Mouse (Mus musculus): ENCODE results near the gene Rbfox2. TPM values are rescaled to one million over a fixed set of nuclear protein-coding genes. Genes with fewer than 3 reads are reported as not detected.

Rbfox2 gene
- polyA plus RNA-seq, 1 experiment = 6.1 TPM

DNA sequence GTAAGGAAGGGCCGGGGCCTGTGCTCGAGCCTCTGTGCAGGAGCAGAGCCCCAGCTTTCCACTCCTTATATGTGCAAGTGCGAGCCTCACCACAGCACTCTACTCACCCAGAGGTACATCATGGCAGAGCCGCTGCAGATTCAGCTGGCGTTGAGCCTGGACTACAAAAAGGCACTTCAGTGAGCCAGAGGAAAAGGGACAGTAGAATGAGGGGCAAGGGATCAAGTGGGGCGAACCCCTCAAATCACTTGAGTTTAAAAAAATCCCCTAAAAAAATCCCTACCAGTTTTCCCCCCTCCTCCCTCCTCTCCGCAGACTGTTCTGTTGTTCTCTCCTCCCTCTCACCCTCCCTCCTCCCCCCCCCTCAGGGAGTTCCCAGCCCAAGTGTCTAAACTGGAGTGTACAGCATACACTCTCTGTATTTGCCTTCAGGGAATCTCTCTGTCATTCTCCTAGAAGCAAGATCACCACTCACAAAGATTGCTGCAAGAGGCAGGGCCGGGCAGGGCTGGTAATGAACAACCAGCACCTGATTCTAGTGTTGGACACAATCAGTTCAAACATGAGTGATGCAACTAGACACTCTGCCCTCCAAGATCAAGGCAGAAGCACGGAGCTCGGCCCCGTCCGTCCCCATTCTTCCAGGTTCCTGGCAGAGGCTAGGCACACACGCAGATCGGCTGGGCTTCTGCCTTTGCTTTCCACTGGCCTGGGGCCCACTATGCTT is 103.4 kb downstream of the Rbfox2 start:
- 82% methylated on average over 14 of the region's 14 CpGs for WGBS
- Histone ChIP-seq H3K4me3 (replicated peaks; ENCODE audit: control insufficient read depth, low read depth, low read length) (no peak overlapping the region), H3K4me1 (ENCODE audit: control insufficient read depth, insufficient read depth, low read length) (no peaks in the 10 kb centered on the region), H3K27ac (ENCODE audit: control insufficient read depth, insufficient read depth, low read depth, low read length, poor library complexity) (no peak overlapping the region)
- no peak for TF ChIP-seq CTCF (IDR thresholded peaks at IDR 0.05; ENCODE audit: control insufficient read depth, insufficient read depth, low read length)
- no peak for TF ChIP-seq POLR2A (IDR thresholded peaks at IDR 0.05; ENCODE audit: borderline replicate concordance, control insufficient read depth, low read depth, low read length)

DNA sequence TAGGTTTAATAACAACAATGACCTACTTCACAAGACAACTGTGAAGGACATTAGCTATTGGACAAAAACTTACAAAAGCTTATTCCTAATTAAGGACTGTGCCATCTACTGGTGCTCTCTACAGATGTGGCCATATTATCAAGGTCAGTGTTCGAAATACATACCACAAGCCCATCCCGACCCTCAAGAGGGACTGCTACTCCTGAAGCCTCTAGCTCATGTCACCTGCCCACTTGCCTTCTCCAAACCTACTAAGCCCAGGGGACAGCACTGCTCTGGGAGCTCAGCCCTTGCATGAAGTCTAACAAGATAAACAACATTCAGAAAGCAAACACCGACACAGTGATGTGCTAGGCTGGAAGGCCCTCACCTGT is 103.9 kb downstream of the Rbfox2 start:
- Histone ChIP-seq H3K27ac (ENCODE audit: control insufficient read depth, insufficient read depth, low read depth, low read length, poor library complexity) (no peak overlapping the region), H3K4me1 (ENCODE audit: control insufficient read depth, insufficient read depth, low read length) (no peaks in the 10 kb centered on the region), H3K4me3 (replicated peaks; ENCODE audit: control insufficient read depth, low read depth, low read length) (no peak overlapping the region)
- TF ChIP-seq CTCF (IDR thresholded peaks at IDR 0.05; ENCODE audit: control insufficient read depth, insufficient read depth, low read length) (no peak), POLR2A (IDR thresholded peaks at IDR 0.05; ENCODE audit: borderline replicate concordance, control insufficient read depth, low read depth, low read length) (no peak)
- WGBS = 81% methylated on average over 3 of the region's 3 CpGs

DNA sequence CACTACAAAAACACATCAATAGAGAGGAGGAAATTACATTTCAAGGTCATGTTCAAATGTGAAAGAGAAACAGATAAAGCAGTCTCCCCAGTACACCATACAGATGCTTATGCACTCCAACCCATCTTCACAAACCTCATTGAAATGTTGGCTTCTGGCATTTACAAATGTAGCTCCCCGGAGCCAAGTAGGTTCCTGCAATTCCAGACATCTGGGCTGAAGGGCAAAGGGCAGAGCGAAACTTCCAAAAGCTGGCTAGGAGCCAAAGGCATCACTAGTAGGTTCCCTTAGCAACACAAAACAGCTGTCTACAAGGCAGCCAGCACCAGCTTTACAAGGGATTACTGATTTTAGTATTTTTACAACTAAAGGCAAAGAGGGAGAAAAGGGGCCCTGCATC is 104.6 kb downstream of the Rbfox2 start:
- H3K27ac ChIP-seq (ENCODE audit: control insufficient read depth, insufficient read depth, low read depth, low read length, poor library complexity) = no peak overlapping the region
- no peak overlapping the region for H3K4me3 ChIP-seq (replicated peaks; ENCODE audit: control insufficient read depth, low read depth, low read length)
- H3K4me1 ChIP-seq (ENCODE audit: control insufficient read depth, insufficient read depth, low read length) = no peaks in the 10 kb centered on the region
- WGBS = 77% methylated on average over 2 of the region's 2 CpGs
- TF ChIP-seq POLR2A (IDR thresholded peaks at IDR 0.05; ENCODE audit: borderline replicate concordance, control insufficient read depth, low read depth, low read length) (no peak), CTCF (IDR thresholded peaks at IDR 0.05; ENCODE audit: control insufficient read depth, insufficient read depth, low read length) (no peak)

DNA sequence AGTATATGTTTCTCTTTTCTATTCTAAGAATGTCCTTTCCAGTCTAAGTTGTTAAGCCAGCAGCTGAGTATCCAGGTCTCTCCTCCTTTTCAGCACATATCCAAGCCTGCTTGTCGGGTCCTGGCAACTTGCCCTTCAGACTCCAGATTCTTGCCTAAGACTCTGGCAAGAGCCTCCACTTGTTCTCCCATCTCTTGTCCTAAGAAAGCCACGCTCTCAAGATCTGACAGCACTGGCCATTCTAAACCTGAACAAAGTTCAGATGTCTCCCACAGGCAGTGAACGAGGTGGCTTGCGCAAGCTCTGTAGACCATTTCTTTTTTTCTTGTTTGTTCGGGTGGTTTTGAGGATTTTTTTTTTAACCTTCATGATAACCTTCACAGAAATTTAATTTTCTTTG is 110.0 kb downstream of the Rbfox2 start:
- Histone ChIP-seq H3K4me3 (replicated peaks; ENCODE audit: control insufficient read depth, low read depth, low read length) (no peak overlapping the region), H3K27ac (ENCODE audit: control insufficient read depth, insufficient read depth, low read depth, low read length, poor library complexity) (no peak overlapping the region), H3K4me1 (ENCODE audit: control insufficient read depth, insufficient read depth, low read length) (no peaks in the 10 kb centered on the region)
- WGBS = 59% methylated on average over 5 of the region's 5 CpGs
- no peak for TF ChIP-seq POLR2A (IDR thresholded peaks at IDR 0.05; ENCODE audit: borderline replicate concordance, control insufficient read depth, low read depth, low read length)
- TF ChIP-seq CTCF (IDR thresholded peaks at IDR 0.05; ENCODE audit: control insufficient read depth, insufficient read depth, low read length) = no peak

DNA sequence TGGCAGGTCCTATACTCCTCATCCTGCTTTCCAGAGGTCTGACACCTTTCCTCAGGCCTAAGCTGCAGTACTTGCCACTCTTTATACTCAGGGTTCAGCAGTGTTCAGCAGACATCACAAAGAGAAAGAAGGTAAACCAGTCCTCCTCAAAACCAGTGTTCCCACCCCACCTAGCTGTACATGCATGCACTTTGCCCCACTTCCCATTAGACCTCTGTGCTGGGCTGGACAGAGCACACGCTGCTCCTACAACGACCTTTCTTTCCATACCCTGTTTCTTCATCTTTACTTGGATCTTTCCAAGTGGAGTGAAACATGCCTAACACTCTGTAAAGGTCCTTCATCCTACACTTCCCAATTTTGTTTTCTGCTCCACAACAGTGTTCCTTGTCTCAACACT is 110.8 kb downstream of the Rbfox2 start:
- H3K27ac ChIP-seq (ENCODE audit: control insufficient read depth, insufficient read depth, low read depth, low read length, poor library complexity) = no peak overlapping the region
- no peaks in the 10 kb centered on the region for H3K4me1 ChIP-seq (ENCODE audit: control insufficient read depth, insufficient read depth, low read length)
- H3K4me3 ChIP-seq (replicated peaks; ENCODE audit: control insufficient read depth, low read depth, low read length) = no peak overlapping the region
- WGBS = 80% methylated on average over 2 of the region's 2 CpGs
- TF ChIP-seq CTCF (IDR thresholded peaks at IDR 0.05; ENCODE audit: control insufficient read depth, insufficient read depth, low read length) = no peak
- no peak for TF ChIP-seq POLR2A (IDR thresholded peaks at IDR 0.05; ENCODE audit: borderline replicate concordance, control insufficient read depth, low read depth, low read length)

DNA sequence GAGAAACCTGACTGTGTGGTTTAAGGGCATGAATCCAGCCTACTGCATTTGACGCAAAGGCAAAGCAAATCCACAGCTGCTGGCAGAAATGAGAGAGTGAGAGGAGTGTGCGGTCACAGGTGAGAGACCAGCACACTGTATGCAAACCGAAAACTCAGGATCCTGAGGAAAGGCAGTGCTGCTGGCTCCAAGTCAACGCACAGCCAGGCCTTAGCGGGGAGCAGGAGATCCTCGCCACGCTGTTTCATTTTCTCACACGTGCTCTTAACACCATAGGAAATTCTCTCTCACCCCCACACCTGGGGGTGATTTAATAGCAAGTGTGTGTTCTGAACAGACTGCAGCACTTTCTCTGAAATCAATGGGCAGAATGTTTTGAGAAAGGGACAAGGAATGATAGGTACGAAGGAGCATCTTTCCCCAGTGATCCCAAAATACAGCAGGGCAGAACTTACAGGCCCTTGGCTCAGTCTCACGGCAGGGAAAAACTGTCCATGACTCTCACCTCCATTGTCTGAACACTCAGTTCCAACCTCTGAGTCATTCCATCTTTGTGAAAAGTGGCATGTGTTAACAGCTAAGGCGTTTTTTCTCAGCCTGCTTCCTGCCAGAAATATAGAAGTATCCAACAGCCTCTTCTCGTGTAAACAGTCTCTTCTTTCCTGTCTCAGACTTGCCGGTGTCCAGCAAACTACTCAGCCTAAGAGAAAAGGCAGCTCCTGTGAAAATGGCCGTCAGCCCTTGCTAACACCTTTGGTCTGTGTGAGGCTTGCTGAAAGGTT is 114.5 kb downstream of the Rbfox2 start:
- Histone ChIP-seq H3K27ac (ENCODE audit: control insufficient read depth, insufficient read depth, low read depth, low read length, poor library complexity) (no peak overlapping the region), H3K4me3 (replicated peaks; ENCODE audit: control insufficient read depth, low read depth, low read length) (no peak overlapping the region), H3K4me1 (ENCODE audit: control insufficient read depth, insufficient read depth, low read length) (no peaks in the 10 kb centered on the region)
- TF ChIP-seq CTCF (IDR thresholded peaks at IDR 0.05; ENCODE audit: control insufficient read depth, insufficient read depth, low read length) = no peak
- 74% methylated on average over 14 of the region's 14 CpGs for WGBS

DNA sequence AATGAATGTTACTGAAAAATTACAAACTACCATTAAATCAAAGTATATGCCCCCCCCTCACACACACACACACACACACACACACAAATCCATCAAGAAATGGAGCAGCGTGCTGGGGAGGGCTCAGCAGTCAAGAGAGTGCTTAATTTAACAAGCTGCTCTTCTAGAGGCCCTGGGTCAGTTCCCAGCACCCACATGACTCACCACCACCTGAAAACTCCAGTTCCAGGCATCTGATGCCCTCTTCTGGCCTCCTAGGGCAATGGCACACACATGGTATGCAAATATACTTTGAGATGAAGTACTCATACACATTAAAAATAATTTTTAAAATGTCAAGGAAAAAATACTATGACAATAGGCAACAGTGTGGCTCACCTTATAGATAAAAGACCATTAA is 120.7 kb downstream of the Rbfox2 start:
- H3K4me1 ChIP-seq (ENCODE audit: control insufficient read depth, insufficient read depth, low read length) = no peaks in the 10 kb centered on the region
- no peak overlapping the region for H3K4me3 ChIP-seq (replicated peaks; ENCODE audit: control insufficient read depth, low read depth, low read length)
- H3K27ac ChIP-seq (ENCODE audit: control insufficient read depth, insufficient read depth, low read depth, low read length, poor library complexity) = no peak overlapping the region
- TF ChIP-seq CTCF (IDR thresholded peaks at IDR 0.05; ENCODE audit: control insufficient read depth, insufficient read depth, low read length) (no peak), POLR2A (IDR thresholded peaks at IDR 0.05; ENCODE audit: borderline replicate concordance, control insufficient read depth, low read depth, low read length) (no peak)
- whole genome bisulfite sequencing = 68% methylated on average over 1 of the region's 1 CpGs

DNA sequence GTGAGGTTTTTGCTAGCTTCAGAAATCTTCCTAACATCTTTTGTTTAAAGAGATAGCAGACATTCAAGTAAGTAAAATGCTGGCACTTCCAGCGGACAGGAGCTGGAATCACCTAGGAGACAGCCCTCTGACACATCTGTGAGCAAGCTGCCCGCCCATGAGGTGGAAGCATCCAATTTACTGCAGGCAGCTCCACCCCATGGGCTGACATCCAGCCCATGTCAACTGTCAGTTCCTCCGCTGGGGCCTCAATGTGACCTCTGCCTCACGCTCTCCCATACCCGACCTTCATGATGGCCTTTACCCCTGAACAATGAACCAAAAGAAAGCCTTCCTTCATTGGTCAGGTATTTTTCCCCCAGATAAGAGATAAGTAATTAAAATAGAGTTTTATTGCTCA is 121.2 kb downstream of the Rbfox2 start:
- H3K4me3 ChIP-seq (replicated peaks; ENCODE audit: control insufficient read depth, low read depth, low read length) = no peak overlapping the region
- TF ChIP-seq POLR2A (IDR thresholded peaks at IDR 0.05; ENCODE audit: borderline replicate concordance, control insufficient read depth, low read depth, low read length) (no peak), CTCF (IDR thresholded peaks at IDR 0.05; ENCODE audit: control insufficient read depth, insufficient read depth, low read length) (no peak)
- no peaks in the 10 kb centered on the region for H3K4me1 ChIP-seq (ENCODE audit: control insufficient read depth, insufficient read depth, low read length)
- no peak overlapping the region for H3K27ac ChIP-seq (ENCODE audit: control insufficient read depth, insufficient read depth, low read depth, low read length, poor library complexity)
- WGBS = 87% methylated on average over 5 of the region's 5 CpGs

Data from bone marrow, adult 2 months (tissue).